Mouse (Mus musculus): Measurements from ENCODE around the gene Cacna1f.

GRCm38 (mm10) chrX:7658785-7659589 lies 52.1 kb downstream of the Cacna1f start:
- TF ChIP-seq CTCF (IDR thresholded peaks at IDR 0.05; ENCODE audit: control insufficient read depth, insufficient read depth, low read length) (no peak), POLR2A (IDR thresholded peaks at IDR 0.05; ENCODE audit: borderline replicate concordance, control insufficient read depth, low read depth, low read length) (no peak)

Measured in bone marrow, adult 2 months (tissue).